Mouse (Mus musculus): ENCODE results near the gene Rnf224. TPM values are rescaled to one million over a fixed set of nuclear protein-coding genes. Genes with fewer than 3 reads are reported as not detected.
A peak's percentile ranks its signal among the peaks of the same experiment; 100 is the strongest.

Gene Rnf224
- polyA plus RNA-seq, 1 experiment from 2014 or later: not detected

- H3K9ac ChIP-seq (ENCODE audit: low read length): no peak overlapping the region
- peaks cover 10% of the 10 kb centered on the region; the same call in 1 of the 2 replicates for H3K27me3 ChIP-seq (ENCODE audit: control insufficient read depth, insufficient read depth, low read length)
- H3K4me1 ChIP-seq (ENCODE audit: control insufficient read depth, insufficient read depth, low read length): peaks cover 6% of the 10 kb centered on the region; the same call in 1 of the 2 replicates
- ATAC-seq (ENCODE audit: insufficient number of reproducible peaks, low FRiP score, low TSS enrichment, low read depth) (no peak), DNase-seq (ENCODE audit: low spot score) (no peak)
- 86% methylated on average over 6 of the region's 6 CpGs for WGBS
- no peak overlapping the region for H3K4me2 ChIP-seq (ENCODE audit: low read depth, severe bottlenecking)
- H3K9me3 ChIP-seq (ENCODE audit: control insufficient read depth, low read length): no peaks in the 10 kb centered on the region
- no peaks in the 10 kb centered on the region for H3K36me3 ChIP-seq (ENCODE audit: control insufficient read depth, insufficient read depth, low read length)
- no peak overlapping the region for H3K27ac ChIP-seq (replicated peaks; ENCODE audit: low read depth, low read length)
- H3K4me3 ChIP-seq (ENCODE audit: low read depth, low read length): no peak overlapping the region
Observed at GRCm38 (mm10) chr2:25187841-25188240, 48.7 kb downstream of the Rnf224 start.

DNA sequence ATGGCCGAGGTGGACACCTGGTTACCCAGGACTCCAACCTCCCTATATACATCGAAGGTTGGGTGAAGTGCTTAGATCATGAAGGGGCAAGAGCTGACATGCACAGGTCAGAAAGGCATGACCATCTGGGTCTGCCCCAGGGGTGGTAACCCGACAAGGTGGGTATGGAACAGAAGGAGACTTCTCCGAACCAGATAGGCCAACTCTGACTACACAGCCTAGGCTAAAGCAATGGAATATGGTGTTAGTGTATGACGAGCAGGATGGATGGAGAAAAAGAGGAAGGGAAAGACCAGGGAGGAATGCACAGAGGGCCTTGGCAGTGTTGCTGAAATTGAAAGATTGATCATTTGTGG, 50.0 kb downstream of the Rnf224 start:
- Histone ChIP-seq H3K4me3 (ENCODE audit: low read depth, low read length) (peak overlapping the region; percentile 38), H3K9me3 (ENCODE audit: control insufficient read depth, low read length) (no peaks in the 10 kb centered on the region), H3K27ac (replicated peaks; ENCODE audit: low read depth, low read length) (no peak overlapping the region), H3K4me2 (ENCODE audit: low read depth, severe bottlenecking) (no peak overlapping the region), H3K9ac (ENCODE audit: low read length) (no peak overlapping the region), H3K36me3 (ENCODE audit: control insufficient read depth, insufficient read depth, low read length) (no peaks in the 10 kb centered on the region), H3K27me3 (ENCODE audit: control insufficient read depth, insufficient read depth, low read length) (peaks cover 16% of the 10 kb centered on the region), H3K4me1 (ENCODE audit: control insufficient read depth, insufficient read depth, low read length) (peaks cover 10% of the 10 kb centered on the region; the same call in 1 of the 2 replicates)
- DNase-seq (ENCODE audit: low spot score) (no peak), ATAC-seq (ENCODE audit: insufficient number of reproducible peaks, low FRiP score, low TSS enrichment, low read depth) (no peak)
- WGBS: 35% methylated on average over 5 of the region's 5 CpGs

GRCm38 (mm10) chr2:25185625-25186574, 50.7 kb downstream of the Rnf224 start:
- Histone ChIP-seq H3K4me3 (ENCODE audit: low read depth, low read length) (peak overlapping the region; percentile 38), H3K27ac (replicated peaks; ENCODE audit: low read depth, low read length) (peak overlapping the region; percentile 42; the same call in 1 of the 2 replicates), H3K9ac (ENCODE audit: low read length) (peak overlapping the region; percentile 61), H3K9me3 (ENCODE audit: control insufficient read depth, low read length) (no peaks in the 10 kb centered on the region), H3K4me1 (ENCODE audit: control insufficient read depth, insufficient read depth, low read length) (peaks cover 13% of the 10 kb centered on the region; the same call in 1 of the 2 replicates), H3K27me3 (ENCODE audit: control insufficient read depth, insufficient read depth, low read length) (peaks cover 23% of the 10 kb centered on the region), H3K4me2 (ENCODE audit: low read depth, severe bottlenecking) (peak overlapping the region; percentile 92), H3K36me3 (ENCODE audit: control insufficient read depth, insufficient read depth, low read length) (no peaks in the 10 kb centered on the region)
- DNase-seq (ENCODE audit: low spot score): peak; percentile 83
- peak; percentile 69 for ATAC-seq (ENCODE audit: insufficient number of reproducible peaks, low FRiP score, low TSS enrichment, low read depth)
- under 1% methylated on average over 64 of the region's 64 CpGs for WGBS

DNA sequence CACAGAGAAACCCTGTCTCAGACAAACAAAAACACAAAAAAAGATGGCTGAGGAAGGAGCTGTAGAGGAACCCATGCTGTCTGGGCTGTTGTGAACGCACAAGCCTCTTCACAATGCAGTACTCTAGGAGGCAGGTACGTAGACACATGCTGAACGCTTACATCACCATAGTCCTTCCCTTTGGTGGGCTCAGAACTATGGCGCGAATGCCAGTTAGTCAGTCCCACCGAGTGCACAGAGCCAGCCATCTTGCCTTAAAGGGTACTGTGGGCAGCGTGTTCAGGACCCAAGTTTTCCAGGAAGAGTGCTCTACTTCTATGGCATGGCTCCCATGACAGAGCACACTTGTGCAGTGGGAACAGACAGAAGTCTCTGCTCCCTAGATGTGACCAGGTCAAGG, 52.1 kb downstream of the Rnf224 start:
- no peaks in the 10 kb centered on the region for H3K36me3 ChIP-seq (ENCODE audit: control insufficient read depth, insufficient read depth, low read length)
- no peak overlapping the region for H3K4me3 ChIP-seq (ENCODE audit: low read depth, low read length)
- H3K27ac ChIP-seq (replicated peaks; ENCODE audit: low read depth, low read length): no peak overlapping the region
- H3K27me3 ChIP-seq (ENCODE audit: control insufficient read depth, insufficient read depth, low read length): peaks cover 31% of the 10 kb centered on the region
- DNase-seq (ENCODE audit: low spot score): no peak
- ATAC-seq (ENCODE audit: insufficient number of reproducible peaks, low FRiP score, low TSS enrichment, low read depth): no peak
- H3K4me1 ChIP-seq (ENCODE audit: control insufficient read depth, insufficient read depth, low read length): peaks cover 20% of the 10 kb centered on the region
- 93% methylated on average over 7 of the region's 7 CpGs for WGBS
- no peaks in the 10 kb centered on the region for H3K9me3 ChIP-seq (ENCODE audit: control insufficient read depth, low read length)
- no peak overlapping the region for H3K4me2 ChIP-seq (ENCODE audit: low read depth, severe bottlenecking)
- H3K9ac ChIP-seq (ENCODE audit: low read length): no peak overlapping the region

Other genes with a start within 250 kb of the Rnf224 start
- 41.7 and 42.0 TPM in 2 replicates for gene Nsmf, start 182.4 kb downstream of the Rnf224 start, polyA plus RNA-seq (2014; fragmentation: Nextera tagmentation; extraction: Ambion mirVana)
- gene Entpd8, start 156.5 kb downstream of the Rnf224 start, polyA plus RNA-seq (2014; fragmentation: Nextera tagmentation; extraction: Ambion mirVana): not detected in 2 replicates
- 0.24 TPM in 1 of 2 replicates, not detected in the other for gene Noxa1, start 141.6 kb downstream of the Rnf224 start, polyA plus RNA-seq (2014; fragmentation: Nextera tagmentation; extraction: Ambion mirVana)
- gene Nrarp, start 56.0 kb downstream of the Rnf224 start, polyA plus RNA-seq (2014; fragmentation: Nextera tagmentation; extraction: Ambion mirVana): 8.8 and 10.0 TPM in 2 replicates
- gene Tor4a, start 39.9 kb downstream of the Rnf224 start, polyA plus RNA-seq (2014; fragmentation: Nextera tagmentation; extraction: Ambion mirVana): 3.1 and 3.7 TPM in 2 replicates
- 103 and 106 TPM in 2 replicates for gene Nelfb, start 25.3 kb downstream of the Rnf224 start, polyA plus RNA-seq (2014; fragmentation: Nextera tagmentation; extraction: Ambion mirVana)
- gene Stpg3, start 22.1 kb downstream of the Rnf224 start, polyA plus RNA-seq (2014; fragmentation: Nextera tagmentation; extraction: Ambion mirVana): 0.19 TPM in 1 of 2 replicates, not detected in the other
- gene Fam166a, start 18.0 kb downstream of the Rnf224 start, polyA plus RNA-seq (2014; fragmentation: Nextera tagmentation; extraction: Ambion mirVana): not detected in 2 replicates
- gene Tubb4b, start 12.1 kb downstream of the Rnf224 start, polyA plus RNA-seq (2014; fragmentation: Nextera tagmentation; extraction: Ambion mirVana): 526 and 567 TPM in 2 replicates
- not detected in 2 replicates for gene Slc34a3, start 2.4 kb downstream of the Rnf224 start, polyA plus RNA-seq (2014; fragmentation: Nextera tagmentation; extraction: Ambion mirVana)
- gene Rnf208, start 5.5 kb upstream of the Rnf224 start, polyA plus RNA-seq (2014; fragmentation: Nextera tagmentation; extraction: Ambion mirVana): 6.5 and 8.8 TPM in 2 replicates
- not detected in 2 replicates for gene Cysrt1, start 5.7 kb upstream of the Rnf224 start, polyA plus RNA-seq (2014; fragmentation: Nextera tagmentation; extraction: Ambion mirVana)
- gene AL732309.1, start 10.1 kb upstream of the Rnf224 start, polyA plus RNA-seq (2014; fragmentation: Nextera tagmentation; extraction: Ambion mirVana): 4.0 and 6.6 TPM in 2 replicates
- 11.1 and 14.6 TPM in 2 replicates for gene Tmem203, start 18.7 kb upstream of the Rnf224 start, polyA plus RNA-seq (2014; fragmentation: Nextera tagmentation; extraction: Ambion mirVana)
- gene Tprn, start 25.8 kb upstream of the Rnf224 start, polyA plus RNA-seq (2014; fragmentation: Nextera tagmentation; extraction: Ambion mirVana): 5.6 and 5.7 TPM in 2 replicates
- gene Ssna1, start 35.7 kb upstream of the Rnf224 start, polyA plus RNA-seq (2014; fragmentation: Nextera tagmentation; extraction: Ambion mirVana): 237 and 242 TPM in 2 replicates
- 118 and 120 TPM in 2 replicates for gene Anapc2, start 35.7 kb upstream of the Rnf224 start, polyA plus RNA-seq (2014; fragmentation: Nextera tagmentation; extraction: Ambion mirVana)
- gene Tmem210, start 51.4 kb upstream of the Rnf224 start, polyA plus RNA-seq (2014; fragmentation: Nextera tagmentation; extraction: Ambion mirVana): not detected in 2 replicates
- not detected in 2 replicates for gene Lrrc26, start 53.1 kb upstream of the Rnf224 start, polyA plus RNA-seq (2014; fragmentation: Nextera tagmentation; extraction: Ambion mirVana)
- 0.60 and 1.4 TPM in 2 replicates for gene Grin1, start 82.4 kb upstream of the Rnf224 start, polyA plus RNA-seq (2014; fragmentation: Nextera tagmentation; extraction: Ambion mirVana)
- 81.9 and 97.6 TPM in 2 replicates for gene Man1b1, start 95.6 kb upstream of the Rnf224 start, polyA plus RNA-seq (2014; fragmentation: Nextera tagmentation; extraction: Ambion mirVana)
- 16.6 and 18.8 TPM in 2 replicates for gene Dpp7, start 119.6 kb upstream of the Rnf224 start, polyA plus RNA-seq (2014; fragmentation: Nextera tagmentation; extraction: Ambion mirVana)
- 8.9 and 9.1 TPM in 2 replicates for gene Uap1l1, start 128.9 kb upstream of the Rnf224 start, polyA plus RNA-seq (2014; fragmentation: Nextera tagmentation; extraction: Ambion mirVana)
- 63.0 and 69.4 TPM in 2 replicates for gene Sapcd2, start 135.5 kb upstream of the Rnf224 start, polyA plus RNA-seq (2014; fragmentation: Nextera tagmentation; extraction: Ambion mirVana)
- not detected in 2 replicates for gene Entpd2, start 159.1 kb upstream of the Rnf224 start, polyA plus RNA-seq (2014; fragmentation: Nextera tagmentation; extraction: Ambion mirVana)
- gene Npdc1, start 162.6 kb upstream of the Rnf224 start, polyA plus RNA-seq (2014; fragmentation: Nextera tagmentation; extraction: Ambion mirVana): 6.1 and 6.8 TPM in 2 replicates
- gene Fut7, start 186.5 kb upstream of the Rnf224 start, polyA plus RNA-seq (2014; fragmentation: Nextera tagmentation; extraction: Ambion mirVana): not detected in 2 replicates
- gene Abca2, start 191.9 kb upstream of the Rnf224 start, polyA plus RNA-seq (2014; fragmentation: Nextera tagmentation; extraction: Ambion mirVana): 3.1 and 3.8 TPM in 2 replicates
- 0.81 TPM in 1 of 2 replicates, not detected in the other for gene Clic3, start 220.1 kb upstream of the Rnf224 start, polyA plus RNA-seq (2014; fragmentation: Nextera tagmentation; extraction: Ambion mirVana)
- gene Paxx, start 224.3 kb upstream of the Rnf224 start, polyA plus RNA-seq (2014; fragmentation: Nextera tagmentation; extraction: Ambion mirVana): 15.0 and 18.1 TPM in 2 replicates
- gene Ptgds, start 233.3 kb upstream of the Rnf224 start, polyA plus RNA-seq (2014; fragmentation: Nextera tagmentation; extraction: Ambion mirVana): not detected in 2 replicates

Data from limb, embryonic 11.5 days (tissue).